Mouse (Mus musculus): ENCODE data around the gene Sdhb.

The Sdhb gene

GRCm38 (mm10) chr4:141010941-141011429, 50.0 kb downstream of the Sdhb start:
- in situ Hi-C loops (cut with MboI, MseI) = no loop called here

GRCm38 (mm10) chr4:141011556-141012328, 50.7 kb downstream of the Sdhb start:
- in situ Hi-C loops (cut with MboI, MseI) = no loop called here

GRCm38 (mm10) chr4:141012558-141012957, 51.6 kb downstream of the Sdhb start:
- in situ Hi-C loops (cut with MboI, MseI) = no loop called here

- in situ Hi-C loops (cut with MboI, MseI) = no loop called here
These were observed 53.1 kb downstream of the Sdhb start for GRCm38 (mm10) chr4:141014114-141014513.

- in situ Hi-C loops (cut with MboI, MseI) = no loop called here
These were observed 53.9 kb downstream of the Sdhb start for GRCm38 (mm10) chr4:141014856-141015255.

- in situ Hi-C loops (cut with MboI, MseI) = no loop called here
These were observed 54.4 kb downstream of the Sdhb start for GRCm38 (mm10) chr4:141015356-141015755.

GRCm38 (mm10) chr4:141016311-141016710, 55.3 kb downstream of the Sdhb start:
- in situ Hi-C loops (cut with MboI, MseI) = no loop called here

GRCm38 (mm10) chr4:141017657-141018436, 56.8 kb downstream of the Sdhb start:
- in situ Hi-C loops (cut with MboI, MseI) = no loop called here

GRCm38 (mm10) chr4:141020220-141020619, 59.2 kb downstream of the Sdhb start:
- in situ Hi-C loops (cut with MboI, MseI) = no loop called here

GRCm38 (mm10) chr4:141020811-141021613, 60.0 kb downstream of the Sdhb start:
- in situ Hi-C loops (cut with MboI, MseI) = no loop called here

GRCm38 (mm10) chr4:141021614-141021929, 60.6 kb downstream of the Sdhb start:
- in situ Hi-C loops (cut with MboI, MseI) = no loop called here

- in situ Hi-C loops (cut with MboI, MseI) = no loop called here
These were observed 63.0 kb downstream of the Sdhb start for GRCm38 (mm10) chr4:141024052-141024451.

GRCm38 (mm10) chr4:141024992-141025391, 64.0 kb downstream of the Sdhb start:
- in situ Hi-C loops (cut with MboI, MseI) = no loop called here

All from T-helper 1 cell (primary cell).